In genomic region chr8:104051540-104051882, GRCm38 (mm10) we compare ENCODE assay signal across 12 mouse cellular contexts. TPM values are rescaled to one million over a fixed set of nuclear protein-coding genes. Genes with fewer than 3 reads are reported as not detected.
DNase-seq lines count a peak whose midpoint lies in the region; ATAC-seq and TF ChIP-seq lines count a peak whose summit lies in the region.
"Had no signal": no experiment of that assay in that cellular context is flagged by ENCODE, and none has a peak within 500 bp of the region (broad histone marks: within the 10 kb centered on the region; RNA-seq: fewer than 3 reads in every experiment).

No protein-coding gene starts in this region.

- 58% methylated on average over 5 of the region's 5 CpGs for WGBS in forebrain, postnatal 0 days
- 64% methylated on average over 5 of the region's 5 CpGs for WGBS in forebrain, embryonic 11.5 days
- 60% methylated on average over 5 of the region's 5 CpGs for WGBS in limb, embryonic 12.5 days
- 58% methylated on average over 5 of the region's 5 CpGs for WGBS in limb, embryonic 10.5 days
- WGBS in intestine, postnatal 0 days: 50% methylated on average over 5 of the region's 5 CpGs

- TF ChIP-seq CTCF in forebrain, postnatal 0 days (IDR thresholded peaks at IDR 0.05; ENCODE audit: low read depth): no peak
- TF ChIP-seq CTCF in intestine, postnatal 0 days (IDR thresholded peaks at IDR 0.05; ENCODE audit: low read depth): no peak

- no peak overlapping the region for H3K27ac ChIP-seq in forebrain, postnatal 0 days (ENCODE audit: low read depth, low read length)
- H3K27ac ChIP-seq in forebrain, embryonic 11.5 days (ENCODE audit: low read depth, low read length): no peak overlapping the region
- H3K27ac ChIP-seq in limb, embryonic 12.5 days: 0 out of 2 replicates have a peak overlapping the region, but pooled peaks have one; percentile 17
- no peak overlapping the region for H3K27ac ChIP-seq in limb, embryonic 10.5 days
- no peak overlapping the region for H3K27ac ChIP-seq in intestine, postnatal 0 days (ENCODE audit: low read depth, low read length)
- H3K27ac ChIP-seq: heart, adult 2 months; kidney, postnatal 0 days; midbrain, embryonic 12.5 days; neural tube, embryonic 12.5 days had no signal

- H3K4me3 ChIP-seq in forebrain, postnatal 0 days (ENCODE audit: low read depth, low read length): no peak overlapping the region
- no peak overlapping the region for H3K4me3 ChIP-seq in forebrain, embryonic 11.5 days (ENCODE audit: low read depth, low read length)
- no peak overlapping the region for H3K4me3 ChIP-seq in limb, embryonic 12.5 days (replicated peaks)
- no peak overlapping the region for H3K4me3 ChIP-seq in limb, embryonic 10.5 days
- no peak overlapping the region for H3K4me3 ChIP-seq in intestine, postnatal 0 days (ENCODE audit: low read depth, low read length)
- H3K4me3 ChIP-seq: heart, adult 2 months; midbrain, embryonic 12.5 days; neural tube, embryonic 12.5 days had no signal

- H3K27me3 ChIP-seq in forebrain, postnatal 0 days (ENCODE audit: insufficient read depth, low read length): no peaks in the 10 kb centered on the region; the same call in 1 of the 2 replicates
- 0 out of 2 replicates have a peak, but pooled peaks cover 2% of the 10 kb centered on the region for H3K27me3 ChIP-seq in forebrain, embryonic 11.5 days (ENCODE audit: control insufficient read depth, insufficient read depth, low read length)
- 0 out of 2 replicates have a peak, but pooled peaks cover 8% of the 10 kb centered on the region for H3K27me3 ChIP-seq in limb, embryonic 12.5 days
- no peaks in the 10 kb centered on the region for H3K27me3 ChIP-seq in limb, embryonic 10.5 days (ENCODE audit: low read depth, poor library complexity, severe bottlenecking)
- H3K27me3 ChIP-seq in intestine, postnatal 0 days (replicated peaks; ENCODE audit: control insufficient read depth, insufficient read depth, low read length): no peaks in the 10 kb centered on the region
- H3K27me3 ChIP-seq: neural tube, embryonic 12.5 days had no signal

- no peaks in the 10 kb centered on the region for H3K9me3 ChIP-seq in forebrain, postnatal 0 days (ENCODE audit: low read length)
- H3K9me3 ChIP-seq in forebrain, embryonic 11.5 days (ENCODE audit: control insufficient read depth, low read length): no peaks in the 10 kb centered on the region
- H3K9me3 ChIP-seq in limb, embryonic 12.5 days: no peaks in the 10 kb centered on the region
- H3K9me3 ChIP-seq in limb, embryonic 10.5 days (replicated peaks): no peaks in the 10 kb centered on the region
- no peaks in the 10 kb centered on the region for H3K9me3 ChIP-seq in intestine, postnatal 0 days (ENCODE audit: control insufficient read depth)
- H3K9me3 ChIP-seq: midbrain, embryonic 12.5 days; neural tube, embryonic 12.5 days had no signal

- no peaks in the 10 kb centered on the region for H3K36me3 ChIP-seq in forebrain, postnatal 0 days (ENCODE audit: insufficient read depth)
- H3K36me3 ChIP-seq in forebrain, embryonic 11.5 days (ENCODE audit: control insufficient read depth, insufficient read depth, low read length): no peaks in the 10 kb centered on the region
- no peaks in the 10 kb centered on the region for H3K36me3 ChIP-seq in limb, embryonic 12.5 days
- no peaks in the 10 kb centered on the region for H3K36me3 ChIP-seq in limb, embryonic 10.5 days
- H3K36me3 ChIP-seq in intestine, postnatal 0 days (ENCODE audit: control insufficient read depth, insufficient read depth): no peaks in the 10 kb centered on the region
- H3K36me3 ChIP-seq: midbrain, embryonic 12.5 days; neural tube, embryonic 12.5 days had no signal

- no peak overlapping the region for H3K9ac ChIP-seq in forebrain, postnatal 0 days
- no peak overlapping the region for H3K9ac ChIP-seq in forebrain, embryonic 11.5 days (ENCODE audit: low read length)
- no peak overlapping the region for H3K9ac ChIP-seq in limb, embryonic 12.5 days (replicated peaks)
- H3K9ac ChIP-seq in intestine, postnatal 0 days (ENCODE audit: low read depth, low read length): no peak overlapping the region
- H3K9ac ChIP-seq: midbrain, embryonic 12.5 days; neural tube, embryonic 12.5 days had no signal

- ATAC-seq in forebrain, postnatal 0 days: peak; percentile 16
- ATAC-seq in forebrain, embryonic 11.5 days (replicated peaks; ENCODE audit: low FRiP score): no peak
- no peak for ATAC-seq in limb, embryonic 12.5 days (ENCODE audit: insufficient number of reproducible peaks, insufficient read depth, low FRiP score, low TSS enrichment, low read depth)
- peak; percentile 41; the same call in 1 of the 2 replicates for ATAC-seq in intestine, postnatal 0 days

- H3K4me2 ChIP-seq in forebrain, postnatal 0 days (ENCODE audit: low read depth): no peak overlapping the region
- no peak overlapping the region for H3K4me2 ChIP-seq in forebrain, embryonic 11.5 days (ENCODE audit: low read depth, low read length, severe bottlenecking)
- no peak overlapping the region for H3K4me2 ChIP-seq in limb, embryonic 12.5 days
- H3K4me2 ChIP-seq in intestine, postnatal 0 days (replicated peaks; ENCODE audit: low read depth): no peak overlapping the region
- H3K4me2 ChIP-seq: midbrain, embryonic 12.5 days; neural tube, embryonic 12.5 days had no signal

- no peak for DNase-seq in forebrain, postnatal 0 days
- DNase-seq in forebrain, embryonic 11.5 days (ENCODE audit: low spot score): no peak
- no peak for DNase-seq in limb, embryonic 10.5 days (ENCODE audit: low spot score)
- peak; percentile 6 for DNase-seq in NIH3T3 (ENCODE audit: low read depth)
- no peak for DNase-seq in layer of hippocampus, adult 18-20 months (ENCODE audit: low spot score in 2 of 2)

- H3K4me1 ChIP-seq in forebrain, postnatal 0 days (ENCODE audit: insufficient read depth): peaks cover 3% of the 10 kb centered on the region; the same call in 1 of the 2 replicates
- no peaks in the 10 kb centered on the region for H3K4me1 ChIP-seq in forebrain, embryonic 11.5 days (replicated peaks; ENCODE audit: control insufficient read depth, insufficient read depth, low read length)
- peaks cover 7% of the 10 kb centered on the region; the same call in 1 of the 2 replicates for H3K4me1 ChIP-seq in limb, embryonic 12.5 days (replicated peaks)
- peaks cover 8% of the 10 kb centered on the region; the same call in 1 of the 2 replicates for H3K4me1 ChIP-seq in limb, embryonic 10.5 days
- no peaks in the 10 kb centered on the region for H3K4me1 ChIP-seq in intestine, postnatal 0 days (replicated peaks; ENCODE audit: control insufficient read depth, insufficient read depth, low read length)
- H3K4me1 ChIP-seq: midbrain, embryonic 12.5 days; neural tube, embryonic 12.5 days had no signal

RNA-seq across cellular contexts. Expression of gene Cdh5, which starts 49.9 kb away (rescaled TPM):
- total RNA-seq in forebrain, postnatal 0 days (2014; rRNA removed): 10.9 and 18.1 TPM in 2 replicates
- polyA plus RNA-seq in forebrain, postnatal 0 days (2015; fragmentation: Nextera tagmentation; extraction: Ambion mirVana): 8.1 and 8.4 TPM in 2 replicates
- polyA plus RNA-seq in forebrain, embryonic 11.5 days (2014; fragmentation: Nextera tagmentation; extraction: Ambion mirVana): 13.2 and 15.9 TPM in 2 replicates
- polyA plus RNA-seq in limb, embryonic 12.5 days (2016; fragmentation: Nextera tagmentation; extraction: Ambion mirVana): 16.2 and 19.2 TPM in 2 replicates
- polyA plus RNA-seq in limb, embryonic 10.5 days (2016; fragmentation: Nextera tagmentation; extraction: Ambion mirVana): 17.5 and 19.8 TPM in 2 replicates
- polyA plus RNA-seq in intestine, postnatal 0 days (2015; fragmentation: Nextera tagmentation; extraction: Ambion mirVana): 12.1 and 12.4 TPM in 2 replicates
- 1 to 10 TPM; 7.7 to 7.9 TPM for total RNA-seq in layer of hippocampus, adult 18-20 months (2021)
- total RNA-seq: common myeloid progenitor, adult 5-6 weeks had no signal

Comparison
In these comparisons a context has a peak if more than half of its experiments do, and no peak if none do; other contexts are left out.
1. ATAC-seq: peak in forebrain, postnatal 0 days (single experiment) and intestine, postnatal 0 days (single experiment); none in forebrain, embryonic 11.5 days (single experiment) and limb, embryonic 12.5 days (single experiment).